Mouse (Mus musculus) midbrain, embryonic 16.5 days (tissue): Measurements from ENCODE around the gene Smcp. TPM values are rescaled to one million over a fixed set of nuclear protein-coding genes. Genes with fewer than 3 reads are reported as not detected.

Source experiments
- ATAC-seq: fragments of 200-750 bp; cut with Nextera tagmentation; 2 replicates; pipeline ENCODE4 v1.8.0; 2017; ENCODE audit warnings: moderate TSS enrichment
- H3K27ac ChIP-seq: fragments of 300-500 bp; sonication (generic); 2 replicates; pipeline ENCODE4 v1.5.1; 2014; ENCODE audit warnings: mild to moderate bottlenecking, low read length, mixed read lengths
- H3K27me3 ChIP-seq: fragments of 300-500 bp; sonication (generic); 2 replicates; pipeline ENCODE4 v1.6.1; 2014; ENCODE audit warnings: low read depth, low read length, mixed read lengths; ENCODE audit not compliant: control insufficient read depth, insufficient read depth
- H3K36me3 ChIP-seq: fragments of 300-500 bp; sonication (generic); 2 replicates; pipeline ENCODE4 v1.6.1; 2014; ENCODE audit warnings: mild to moderate bottlenecking, low read length, moderate library complexity, mixed read lengths; ENCODE audit not compliant: control insufficient read depth, insufficient read depth
- H3K4me1 ChIP-seq: fragments of 300-500 bp; sonication (generic); 2 replicates; pipeline ENCODE4 v1.6.1; 2014; ENCODE audit warnings: mild to moderate bottlenecking, low read length, mixed read lengths; ENCODE audit not compliant: control insufficient read depth, insufficient read depth
- H3K4me2 ChIP-seq: fragments of 300-500 bp; sonication (generic); 2 replicates; pipeline ENCODE4 v1.6.1; 2014; ENCODE audit warnings: mild to moderate bottlenecking, low read length, mixed read lengths
- H3K4me3 ChIP-seq: fragments of 300-500 bp; sonication (generic); 2 replicates; pipeline ENCODE4 v1.5.1; 2014; ENCODE audit warnings: low read depth, mild to moderate bottlenecking, low read length, moderate library complexity, mixed read lengths
- H3K9ac ChIP-seq: fragments of 300-500 bp; sonication (generic); 2 replicates; pipeline ENCODE4 v1.6.1; 2014; ENCODE audit warnings: low read depth, low read length, mixed read lengths
- H3K9me3 ChIP-seq: fragments of 300-500 bp; sonication (generic); replicated peaks from 2 replicates; pipeline ENCODE4 v1.6.1; 2014; ENCODE audit warnings: mild to moderate bottlenecking, low read length, mixed read lengths; ENCODE audit not compliant: control insufficient read depth, poor library complexity, severe bottlenecking
- WGBS: fragments of 180-500 bp; shearing (Covaris S2); extraction: QIAGEN DNeasy Blood & Tissue Kit; methylation state at CpG from one replicate; pipeline ENCODE4 v1.1.7; 2014; 5-methylcytosine and 5-hydroxymethylcytosine counted together
- polyA plus RNA-seq: library from polyadenylated mRNA; unstranded; fragments of >200 nt; fragmentation: Nextera tagmentation; extraction: Ambion mirVana; gene quantifications from 2 replicates; pipeline ENCODE4 v1.2.1, GENCODE M21; 2015

The Smcp gene
- polyA plus RNA-seq, 1 experiment from 2014 or later: not detected

DNA sequence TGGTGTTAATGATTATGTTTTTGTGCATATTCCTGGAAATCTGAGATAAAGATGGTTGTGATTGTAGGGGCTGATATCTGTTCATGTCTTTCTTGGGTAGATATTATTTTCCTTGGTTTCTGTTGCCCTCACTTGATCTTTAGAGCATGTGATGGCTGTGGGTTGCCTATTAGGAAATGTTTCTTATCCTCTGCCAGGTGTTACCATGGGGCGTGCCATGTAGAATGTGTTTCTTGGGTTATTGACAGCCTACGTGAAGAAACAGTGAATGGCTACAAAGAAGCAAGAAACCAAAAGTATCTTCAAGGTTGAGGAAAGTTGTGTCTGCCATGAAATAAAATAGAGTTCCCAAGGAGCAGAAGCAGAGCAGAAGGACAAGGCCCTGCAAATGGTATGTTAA is 9.6 kb upstream of the Smcp start:
- no peak for ATAC-seq

DNA sequence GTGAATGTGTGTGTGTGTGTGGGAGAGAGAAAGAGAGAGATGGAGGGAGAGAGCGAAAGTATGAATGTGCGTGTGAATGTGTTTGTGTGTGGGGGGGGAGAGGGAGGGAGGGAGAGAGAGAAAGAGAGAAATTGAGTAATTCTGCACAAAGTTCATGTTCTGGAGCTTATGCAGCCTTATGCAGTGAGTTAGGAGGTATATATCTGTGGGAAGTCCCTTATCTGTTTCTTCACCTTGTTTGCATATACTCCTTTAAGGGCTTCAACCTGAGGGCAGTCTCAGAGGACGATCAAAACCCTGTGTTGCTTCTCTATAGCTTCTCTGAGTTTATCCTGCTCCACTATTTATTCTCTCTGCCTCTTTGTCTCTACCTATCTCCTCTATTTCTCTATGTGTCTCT is 1.6 kb downstream of the Smcp start:
- no peaks in the 10 kb centered on the region for H3K9me3 ChIP-seq
- WGBS: 88% methylated on average over 3 of the region's 3 CpGs
- H3K4me2 ChIP-seq: no peak overlapping the region
- no peak for ATAC-seq
- no peaks in the 10 kb centered on the region for H3K4me1 ChIP-seq
- no peaks in the 10 kb centered on the region for H3K36me3 ChIP-seq
- H3K9ac ChIP-seq: no peak overlapping the region
- no peaks in the 10 kb centered on the region for H3K27me3 ChIP-seq
- no peak overlapping the region for H3K27ac ChIP-seq
- no peak overlapping the region for H3K4me3 ChIP-seq

More for the DNA sequence above, 9.6 kb upstream of the Smcp start:
- Histone ChIP-seq H3K4me1 (no peaks in the 10 kb centered on the region), H3K27me3 (no peaks in the 10 kb centered on the region), H3K4me3 (no peak overlapping the region), H3K36me3 (no peaks in the 10 kb centered on the region), H3K9ac (no peak overlapping the region), H3K9me3 (0 out of 2 replicates have a peak, but pooled peaks cover 4% of the 10 kb centered on the region), H3K4me2 (no peak overlapping the region), H3K27ac (no peak overlapping the region)
- 94% methylated on average over 2 of the region's 2 CpGs for WGBS

DNA sequence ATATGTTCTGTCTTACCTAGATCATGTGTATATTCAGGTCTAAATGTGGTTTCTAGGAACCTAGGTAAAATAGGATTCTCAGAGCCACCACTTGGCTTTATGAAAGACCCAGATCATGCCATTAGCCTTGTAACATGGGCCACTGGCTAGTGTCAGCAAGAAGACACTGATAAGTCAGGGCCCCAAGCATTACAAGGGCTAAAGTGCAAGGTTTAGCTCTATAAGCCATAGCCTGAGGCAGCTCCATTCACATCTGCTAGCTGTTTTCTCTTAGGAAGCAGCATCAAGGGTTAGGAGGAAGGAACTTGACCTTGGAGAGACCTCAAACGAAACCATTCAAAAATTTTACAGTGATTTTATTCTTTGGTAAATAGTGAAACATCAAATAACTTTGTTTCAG is 3.7 kb downstream of the Smcp start:
- Histone ChIP-seq H3K9ac (no peak overlapping the region), H3K27ac (no peak overlapping the region), H3K9me3 (no peaks in the 10 kb centered on the region), H3K4me2 (no peak overlapping the region), H3K36me3 (no peaks in the 10 kb centered on the region), H3K27me3 (no peaks in the 10 kb centered on the region), H3K4me3 (no peak overlapping the region), H3K4me1 (no peaks in the 10 kb centered on the region)
- no peak for ATAC-seq
- WGBS: 80% methylated on average over 1 of the region's 1 CpGs

DNA sequence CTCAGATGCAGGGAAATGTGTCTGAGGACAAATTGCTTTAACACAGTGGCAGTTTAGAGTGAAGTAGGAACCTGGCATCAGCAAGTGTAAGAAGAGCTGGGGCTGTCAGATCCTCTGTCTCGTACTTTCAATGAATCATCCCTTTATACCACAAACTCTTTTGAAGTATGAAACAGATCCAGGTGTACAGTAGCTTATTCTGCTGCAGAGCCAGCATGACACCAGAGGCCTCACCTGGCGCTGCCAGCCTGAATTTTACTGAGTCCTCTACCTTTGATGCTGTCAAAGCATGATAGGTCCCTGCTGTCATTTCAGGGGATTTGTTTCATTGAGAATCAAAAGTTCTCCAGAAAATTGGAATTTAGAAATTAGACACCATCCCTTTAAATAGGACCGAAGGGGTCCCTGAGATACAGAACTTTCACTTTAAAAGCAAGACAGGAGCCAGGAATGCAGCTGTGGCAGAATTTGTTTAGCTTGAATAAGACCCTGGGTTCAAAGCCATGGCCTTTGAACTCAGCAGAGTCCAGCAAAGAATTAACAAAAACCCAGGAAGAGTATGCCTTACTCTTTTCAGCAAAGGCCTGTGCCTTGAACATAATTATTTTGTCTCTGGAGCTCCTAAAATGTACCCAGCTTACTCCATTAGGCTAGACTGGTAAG is 5.5 kb downstream of the Smcp start:
- H3K4me3 ChIP-seq: no peak overlapping the region
- no peaks in the 10 kb centered on the region for H3K27me3 ChIP-seq
- WGBS: 39% methylated on average over 3 of the region's 3 CpGs
- H3K9ac ChIP-seq: no peak overlapping the region
- no peaks in the 10 kb centered on the region for H3K4me1 ChIP-seq
- H3K27ac ChIP-seq: no peak overlapping the region
- ATAC-seq: peak; percentile 81
- no peak overlapping the region for H3K4me2 ChIP-seq
- H3K36me3 ChIP-seq: no peaks in the 10 kb centered on the region
- no peaks in the 10 kb centered on the region for H3K9me3 ChIP-seq

DNA sequence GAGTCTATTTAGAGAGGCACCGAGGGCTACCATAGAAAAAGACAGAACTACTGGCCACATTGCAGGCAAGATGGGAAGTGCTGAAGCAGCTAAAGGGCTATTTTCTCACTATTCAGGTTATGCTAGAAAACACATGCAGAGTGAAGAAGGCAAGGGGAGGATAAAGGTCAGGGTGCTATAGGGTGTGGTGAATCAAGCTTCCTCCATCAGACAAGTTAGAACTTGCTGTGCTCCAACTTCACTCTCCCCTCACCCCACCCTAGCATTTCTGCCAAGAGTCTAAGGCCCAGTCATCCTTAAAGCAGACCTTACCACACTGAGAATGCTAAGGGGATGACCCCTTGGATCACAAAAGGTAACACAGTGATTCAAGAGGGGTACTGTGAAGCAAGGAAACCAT is 9.3 kb downstream of the Smcp start:
- ATAC-seq: no peak
- H3K9me3 ChIP-seq: no peaks in the 10 kb centered on the region
- no peaks in the 10 kb centered on the region for H3K4me1 ChIP-seq
- H3K4me3 ChIP-seq: no peak overlapping the region
- no peaks in the 10 kb centered on the region for H3K36me3 ChIP-seq
- H3K27me3 ChIP-seq: no peaks in the 10 kb centered on the region
- no peak overlapping the region for H3K4me2 ChIP-seq
- H3K27ac ChIP-seq: no peak overlapping the region
- no peak overlapping the region for H3K9ac ChIP-seq
- WGBS: 62% methylated on average over 1 of the region's 1 CpGs

DNA sequence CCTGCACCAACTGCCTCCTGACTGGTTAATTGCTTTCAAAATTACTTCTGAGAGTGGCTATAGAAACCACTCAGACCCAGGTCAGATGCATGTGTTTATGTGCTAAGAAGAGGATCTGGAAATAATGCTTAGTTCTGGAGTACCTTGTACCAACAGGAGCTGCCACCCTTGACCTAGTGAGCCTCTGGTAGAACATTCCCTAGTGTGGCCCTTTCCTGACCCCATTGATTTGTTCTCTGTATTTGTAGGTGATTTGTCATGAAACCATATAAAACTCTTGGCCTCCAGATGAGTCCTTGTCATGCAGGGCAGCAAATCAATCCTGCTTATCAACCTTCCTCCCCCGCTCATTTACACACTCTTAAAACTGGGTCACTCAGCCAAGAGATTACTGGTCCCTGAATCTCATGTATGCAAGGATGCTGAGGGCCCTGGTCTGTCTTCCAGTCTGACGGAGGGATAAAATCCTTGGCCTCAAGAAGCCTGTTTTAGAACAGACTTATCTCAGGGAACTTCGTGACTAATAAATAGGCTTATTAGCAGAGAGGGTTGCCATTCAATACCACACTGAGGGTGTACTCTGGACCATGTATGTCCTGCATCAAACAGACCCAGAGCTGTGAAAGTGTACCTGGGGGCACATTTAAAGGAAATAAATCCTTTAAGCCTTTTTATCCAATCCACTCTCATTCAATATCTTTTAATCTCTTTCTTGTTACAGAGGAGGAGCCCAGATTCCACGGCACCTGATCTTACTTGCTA is 10.0 kb downstream of the Smcp start:
- ATAC-seq: no peak
- no peak overlapping the region for H3K4me2 ChIP-seq
- H3K9ac ChIP-seq: no peak overlapping the region
- no peak overlapping the region for H3K27ac ChIP-seq
- H3K9me3 ChIP-seq: no peaks in the 10 kb centered on the region
- no peaks in the 10 kb centered on the region for H3K4me1 ChIP-seq
- no peak overlapping the region for H3K4me3 ChIP-seq
- H3K27me3 ChIP-seq: no peaks in the 10 kb centered on the region
- H3K36me3 ChIP-seq: no peaks in the 10 kb centered on the region
- 54% methylated on average over 4 of the region's 4 CpGs for WGBS

DNA sequence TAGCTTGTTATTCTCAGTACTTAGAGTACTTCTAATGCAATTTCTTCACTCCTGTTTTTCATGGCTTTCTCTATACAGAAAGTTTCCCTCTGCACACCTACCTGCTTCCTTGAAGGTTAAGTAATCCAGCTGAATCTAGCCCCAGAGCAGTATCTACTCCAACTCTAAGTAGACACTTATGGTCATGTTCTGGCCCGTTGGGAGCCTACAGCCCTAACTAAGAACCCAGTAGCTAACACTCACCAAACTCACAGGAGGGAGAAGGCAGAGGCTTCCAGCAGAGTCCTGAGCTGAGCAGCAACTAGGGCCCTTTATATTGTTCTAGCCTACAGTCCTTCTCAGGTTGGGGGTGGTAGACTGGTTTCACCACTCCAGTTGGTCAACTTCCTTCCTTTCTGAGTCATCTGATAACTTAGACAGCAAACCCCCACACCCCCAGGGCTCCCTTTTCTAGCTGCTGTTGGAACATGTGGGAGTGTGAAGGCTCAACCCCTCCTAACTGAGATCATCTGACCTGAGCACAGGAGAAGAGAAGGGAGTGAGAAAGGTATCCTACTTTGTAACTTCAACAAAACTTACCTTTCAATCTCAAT is 15.3 kb downstream of the Smcp start, which contains the start of gene Ivl:
TSS of gene Ivl (minus strand) at position 287 of the 593 bp plus-strand sequence.
- Histone ChIP-seq H3K27me3 (no peaks in the 10 kb centered on the region), H3K27ac (no peak within 1 kb of the TSS), H3K9ac (no peak within 1 kb of the TSS), H3K4me2 (no peak within 1 kb of the TSS), H3K36me3 (no peaks in the 10 kb centered on the region), H3K4me1 (no peaks in the 10 kb centered on the region), H3K4me3 (no peak within 1 kb of the TSS), H3K9me3 (no peaks in the 10 kb centered on the region)
- no peak for ATAC-seq
- 75% methylated on average over 1 of the region's 1 CpGs for WGBS

DNA sequence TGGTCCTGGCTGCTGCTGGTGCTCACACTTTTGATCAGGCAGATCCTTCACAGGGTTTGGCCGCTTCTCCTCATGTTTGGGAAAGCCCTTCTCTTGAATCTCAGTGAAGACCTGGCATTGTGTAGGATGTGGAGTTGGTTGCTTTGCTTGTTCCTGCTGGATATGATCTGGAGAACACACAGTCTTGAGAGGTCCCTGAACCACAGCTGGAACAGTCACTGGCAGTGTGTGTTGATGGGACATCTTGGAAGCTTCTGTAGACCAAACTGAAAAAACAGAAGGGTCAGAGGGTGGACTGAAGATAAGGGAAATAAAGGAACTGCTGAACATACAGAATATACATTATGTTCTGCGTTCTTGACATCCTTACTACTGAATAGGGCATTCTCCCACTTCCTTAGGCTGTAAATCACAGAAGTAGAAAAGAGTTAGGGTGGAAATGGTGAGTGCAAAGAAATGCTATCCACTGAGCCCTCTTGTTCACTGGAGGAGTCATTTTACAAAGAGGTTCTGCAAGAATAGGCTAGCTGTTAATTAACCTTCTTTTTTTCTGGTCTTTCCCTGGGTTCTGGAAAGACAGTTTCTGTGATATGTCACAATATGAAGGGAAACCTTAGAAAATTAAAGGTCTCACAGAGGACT is 16.2 kb downstream of the Smcp start:
- 66% methylated on average over 2 of the region's 2 CpGs for WGBS
- H3K36me3 ChIP-seq: no peaks in the 10 kb centered on the region
- no peak for ATAC-seq
- H3K9ac ChIP-seq: no peak overlapping the region
- no peaks in the 10 kb centered on the region for H3K4me1 ChIP-seq
- no peak overlapping the region for H3K4me3 ChIP-seq
- no peaks in the 10 kb centered on the region for H3K27me3 ChIP-seq
- no peak overlapping the region for H3K4me2 ChIP-seq
- H3K27ac ChIP-seq: no peak overlapping the region
- no peaks in the 10 kb centered on the region for H3K9me3 ChIP-seq

DNA sequence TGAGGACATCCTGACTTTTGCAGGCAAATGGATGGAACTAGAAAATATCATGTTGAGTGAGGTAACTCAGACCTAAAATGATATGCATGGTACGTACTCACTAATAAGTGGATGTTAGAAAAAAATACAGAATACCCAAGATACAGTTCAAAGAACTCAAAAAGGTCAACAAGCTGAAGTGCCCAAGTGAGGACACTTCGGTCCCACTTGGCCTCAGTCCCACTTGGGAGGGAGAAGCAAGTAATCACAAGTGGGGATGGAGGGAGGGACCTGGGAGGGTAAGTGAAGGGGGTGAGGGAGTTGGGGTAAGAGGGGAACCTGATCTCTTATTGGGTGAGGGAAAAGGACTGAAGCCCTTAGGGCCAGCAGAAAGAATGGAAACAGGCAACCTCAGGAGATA is 20.0 kb downstream of the Smcp start:
- Histone ChIP-seq H3K27me3 (no peaks in the 10 kb centered on the region), H3K4me1 (no peaks in the 10 kb centered on the region), H3K36me3 (no peaks in the 10 kb centered on the region), H3K9me3 (no peaks in the 10 kb centered on the region), H3K9ac (no peak overlapping the region), H3K27ac (no peak overlapping the region), H3K4me3 (no peak overlapping the region), H3K4me2 (no peak overlapping the region)
- ATAC-seq: no peak
- WGBS: 95% methylated on average over 2 of the region's 2 CpGs
